Mouse (Mus musculus) kidney, adult 18-20 months (tissue): ENCODE results near the gene Frem2.

Source experiments
- DNase-seq: peaks from one replicate; pipeline ENCODE4 v3.0.0; 2021

Frem2 gene

GRCm38 (mm10) chr3:53465330-53465729 lies 191.8 kb downstream of the Frem2 start:
- no peak for DNase-seq

DNA sequence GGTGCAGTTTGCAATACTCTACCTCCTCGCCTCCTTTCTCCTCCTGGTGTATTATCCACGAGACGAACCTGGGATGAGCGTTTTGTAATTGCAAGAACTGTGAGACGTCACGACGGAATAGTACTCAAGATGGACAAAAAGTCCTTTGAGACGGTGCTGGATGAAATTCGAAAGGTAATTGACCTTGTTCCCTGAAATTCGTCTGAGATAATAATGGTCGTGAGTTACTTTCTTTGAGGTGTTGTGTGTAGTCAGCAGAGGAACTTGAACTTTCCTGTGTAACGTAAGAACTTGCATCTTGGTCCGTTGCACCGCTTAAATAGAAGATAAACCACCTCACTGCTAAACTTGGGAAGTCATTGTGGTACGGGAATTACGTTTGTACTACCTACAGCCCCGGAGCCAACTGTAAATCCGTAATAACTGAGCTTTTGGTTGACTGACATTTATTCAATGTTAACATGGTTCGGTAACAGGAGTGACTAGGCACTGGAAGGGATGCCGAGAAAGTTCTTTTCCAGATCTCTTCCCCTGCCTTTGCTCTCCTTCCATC lies 192.9 kb downstream of the Frem2 start:
- DNase-seq: no peak
